Mouse (Mus musculus): ENCODE measurements at regions not wholly inside any gene's neighbourhood (a gene's known extent, or its start where the extent isn't known, plus 50 kb on each side); places are given as distances from the start of the nearest gene placed in this dataset.
A peak's percentile ranks its signal among the peaks of the same experiment; 100 is the strongest.

DNA sequence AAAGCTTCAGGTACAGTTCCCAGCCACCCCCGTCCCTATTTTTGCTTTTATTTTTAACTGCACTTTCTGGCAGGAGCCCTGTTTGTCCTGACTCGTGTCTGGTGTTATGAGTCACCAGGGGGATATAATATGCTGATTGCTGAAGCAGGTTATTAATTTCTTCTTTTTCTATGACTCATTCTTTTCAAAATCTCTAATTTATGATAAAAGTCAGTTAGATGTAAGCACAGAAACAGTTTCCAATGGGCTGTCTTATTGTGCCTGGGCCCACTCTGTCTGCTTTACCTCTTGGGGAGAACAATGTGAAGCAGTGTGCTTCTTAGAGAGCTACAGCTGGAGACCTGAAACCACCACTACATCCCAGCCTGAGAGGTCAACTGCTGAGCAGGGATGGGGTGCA is 153.5 kb upstream of the Trib2 start:
- no peak for DNase-seq (ENCODE audit: low spot score in 2 of 2)

DNA sequence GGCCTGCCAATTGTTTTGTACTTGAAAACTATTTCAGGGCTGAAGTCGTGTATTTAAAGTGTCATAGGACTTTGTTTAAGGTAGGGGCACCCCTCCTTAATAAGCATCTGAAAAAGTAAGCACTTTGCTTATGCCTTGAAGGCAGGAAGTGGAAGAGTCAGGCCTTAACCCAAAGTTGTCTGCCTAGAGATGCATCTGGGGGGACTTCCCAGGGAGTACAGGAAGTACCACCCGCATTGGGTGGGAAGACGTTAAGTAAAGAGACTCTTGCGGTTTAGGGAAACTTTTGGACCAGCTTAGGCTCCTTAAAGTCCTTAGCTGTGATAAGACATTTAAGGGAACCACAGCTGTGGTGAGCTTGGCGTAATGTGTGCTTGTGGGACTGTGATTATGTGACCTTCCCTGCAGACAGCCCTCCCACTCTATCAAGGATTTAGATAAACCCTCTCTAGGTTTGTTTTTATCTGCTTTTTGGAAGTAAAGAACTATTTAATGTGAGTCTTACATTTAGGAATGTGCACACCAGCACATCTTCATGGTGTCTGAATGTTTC is 150.9 kb upstream of the Trib2 start:
- no peak for DNase-seq (ENCODE audit: low spot score in 2 of 2)

DNA sequence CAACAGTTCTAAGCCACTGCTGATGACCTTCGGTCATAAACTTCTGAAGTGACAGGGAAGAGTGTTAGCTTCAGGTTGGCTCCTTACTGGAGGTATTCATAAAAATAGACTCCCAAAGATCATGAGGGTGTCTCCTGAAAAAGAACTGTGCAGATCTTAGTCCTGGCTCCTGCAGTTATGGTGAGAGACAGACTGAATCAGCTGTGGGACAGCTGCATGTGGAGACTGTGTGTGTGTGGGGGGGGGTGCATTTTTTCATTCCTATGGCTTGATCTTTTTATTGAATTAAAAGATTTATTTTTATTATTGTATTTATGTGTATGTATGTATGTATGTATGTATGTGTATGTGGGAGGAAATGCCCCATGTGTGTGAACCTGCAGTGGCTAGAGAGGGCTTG is 149.9 kb upstream of the Trib2 start:
- DNase-seq (ENCODE audit: low spot score in 2 of 2) = no peak

- no peak for DNase-seq (ENCODE audit: low spot score in 2 of 2)
Observed at GRCm38 (mm10) chr12:15965921-15966320, 149.2 kb upstream of the Trib2 start.

GRCm38 (mm10) chr12:15964073-15964472 is 147.4 kb upstream of the Trib2 start:
- no peak for DNase-seq (ENCODE audit: low spot score in 2 of 2)

- no peak for DNase-seq (ENCODE audit: low spot score in 2 of 2)
Observed at GRCm38 (mm10) chr12:15961834-15962233, 145.1 kb upstream of the Trib2 start.

DNA sequence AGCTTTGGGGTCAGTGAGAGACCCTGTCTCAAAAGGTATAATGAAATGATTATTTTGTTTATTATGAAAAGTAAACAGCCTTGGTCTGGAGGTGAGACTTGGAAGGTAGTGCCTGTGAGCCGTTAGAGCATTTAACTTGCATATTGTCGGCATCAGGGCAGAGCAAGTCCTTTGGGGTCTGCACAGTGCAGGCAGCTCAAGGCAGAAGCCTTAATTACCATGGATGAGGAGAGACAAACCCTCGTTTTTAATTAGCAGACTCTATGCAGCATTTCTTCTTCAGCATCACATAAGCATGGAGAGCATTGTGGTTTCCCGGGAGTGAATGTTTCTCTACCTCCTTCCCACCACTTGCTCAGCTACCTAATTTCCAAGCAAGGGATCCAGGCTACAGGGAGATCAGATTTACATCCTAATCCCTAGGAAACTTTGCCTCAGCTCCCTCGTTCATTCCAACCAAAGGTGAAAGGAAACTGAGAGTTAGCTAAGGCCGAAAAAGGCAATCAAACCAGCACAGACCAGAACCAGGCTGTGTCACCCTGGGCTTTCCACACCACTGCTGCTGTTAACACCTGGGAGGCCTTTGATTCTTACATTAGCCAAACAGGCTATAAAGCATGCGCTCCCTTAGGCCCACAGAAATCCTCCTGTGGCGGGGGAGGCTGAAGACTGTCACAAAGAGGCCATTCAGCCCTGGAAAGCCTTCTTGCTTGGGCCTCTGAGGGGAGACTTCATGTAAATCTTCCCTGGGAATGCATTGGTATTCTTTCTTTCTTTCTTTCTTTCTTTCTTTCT is 120.9 kb upstream of the Trib2 start:
- DNase-seq (ENCODE audit: low spot score in 2 of 2) = no peak

DNA sequence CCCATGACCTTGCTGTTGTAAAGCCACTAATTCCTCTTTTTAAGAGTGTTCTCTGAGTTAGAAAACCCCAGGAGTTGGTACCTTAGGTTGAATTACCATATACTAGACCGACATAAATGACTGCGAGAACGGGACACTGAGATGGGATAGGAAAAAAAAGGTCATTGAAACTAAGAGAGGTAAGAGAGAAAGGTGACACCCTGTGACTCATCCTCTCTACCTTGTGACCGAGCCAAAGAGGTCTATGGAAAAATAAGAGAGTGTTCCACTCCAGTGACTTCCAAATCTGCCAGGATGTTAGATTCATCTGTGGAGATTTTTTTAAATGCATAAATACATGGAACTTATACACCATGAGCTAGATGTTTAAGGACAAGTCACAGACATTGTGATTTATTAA is 115.3 kb upstream of the Trib2 start:
- DNase-seq (ENCODE audit: low spot score in 2 of 2) = no peak

DNA sequence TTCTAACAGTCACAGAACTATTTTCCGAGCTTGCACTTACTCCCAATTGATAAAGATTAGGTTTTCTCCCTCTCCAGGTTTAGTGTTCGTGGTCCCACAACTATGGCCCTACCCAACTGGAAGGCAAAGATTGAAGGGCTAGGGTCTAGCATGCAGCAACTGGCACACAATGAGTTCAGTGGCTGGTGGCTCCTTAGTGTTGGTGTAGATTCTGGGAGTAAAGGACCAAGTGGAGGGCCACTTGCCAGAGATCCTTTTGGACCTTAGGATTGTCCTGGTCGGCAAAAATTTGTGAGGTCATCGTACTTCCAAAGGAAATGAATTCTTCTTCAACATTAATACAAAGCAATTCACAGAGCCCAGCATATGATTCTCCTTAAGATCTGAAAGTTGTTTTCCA is 114.8 kb upstream of the Trib2 start:
- DNase-seq (ENCODE audit: low spot score in 2 of 2) = no peak

DNA sequence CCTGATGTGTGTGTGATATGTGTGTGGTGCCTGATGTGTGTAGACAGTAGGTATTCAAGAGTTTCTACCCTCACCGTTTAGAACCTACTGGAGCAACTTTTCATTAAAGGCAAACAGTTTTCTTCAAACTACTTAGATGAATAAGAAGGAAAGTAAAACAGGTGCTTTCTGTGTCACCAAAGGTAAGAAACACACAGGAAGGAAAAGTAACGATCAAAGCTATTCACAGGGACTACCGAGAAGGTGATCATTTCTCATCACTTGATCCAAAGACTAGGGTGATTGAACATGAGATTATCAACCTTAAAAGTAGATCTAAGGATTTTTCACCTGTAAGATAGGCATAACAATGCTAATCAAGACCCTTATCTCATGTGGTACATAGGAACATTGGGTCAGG is 113.4 kb upstream of the Trib2 start:
- DNase-seq (ENCODE audit: low spot score in 2 of 2) = no peak

DNA sequence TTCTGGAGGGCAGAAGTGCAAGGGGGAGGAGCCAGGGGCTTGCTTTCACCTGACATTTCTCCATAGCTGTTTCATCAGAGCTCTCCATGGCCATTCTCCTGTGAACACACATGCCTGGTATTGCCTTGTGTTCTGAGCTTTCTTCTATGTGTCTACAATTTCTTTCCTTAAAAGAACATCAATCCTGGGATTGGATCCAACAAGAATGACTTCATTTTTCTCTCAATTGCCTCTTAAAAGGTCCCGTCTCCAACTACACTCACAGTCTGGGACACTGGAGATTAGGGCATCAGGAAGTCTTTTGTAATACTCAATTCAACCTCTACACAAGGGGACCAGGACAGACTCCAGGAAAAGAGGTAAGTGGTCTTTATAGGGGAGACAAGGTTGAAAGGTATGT is 112.8 kb upstream of the Trib2 start:
- DNase-seq (ENCODE audit: low spot score in 2 of 2) = no peak

DNA sequence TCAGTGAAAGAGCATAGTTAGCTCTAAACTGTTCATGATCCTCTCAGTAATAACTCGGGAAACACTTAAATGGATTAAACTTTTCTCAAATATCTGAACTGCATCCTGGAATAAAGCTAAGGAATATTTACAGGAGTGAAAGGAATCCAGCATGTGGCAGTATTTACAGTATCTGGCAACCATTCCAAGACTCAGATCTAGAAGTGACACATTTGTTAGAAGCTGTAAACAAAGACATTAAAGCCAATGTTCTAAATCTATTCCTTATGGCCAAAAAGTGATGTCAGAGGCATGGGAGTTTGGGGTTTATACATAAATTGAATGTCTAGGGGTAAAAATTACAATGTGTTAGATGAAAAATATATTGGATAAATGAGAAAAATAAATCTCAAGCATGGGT is 101.6 kb upstream of the Trib2 start:
- no peak for DNase-seq (ENCODE audit: low spot score in 2 of 2)

DNA sequence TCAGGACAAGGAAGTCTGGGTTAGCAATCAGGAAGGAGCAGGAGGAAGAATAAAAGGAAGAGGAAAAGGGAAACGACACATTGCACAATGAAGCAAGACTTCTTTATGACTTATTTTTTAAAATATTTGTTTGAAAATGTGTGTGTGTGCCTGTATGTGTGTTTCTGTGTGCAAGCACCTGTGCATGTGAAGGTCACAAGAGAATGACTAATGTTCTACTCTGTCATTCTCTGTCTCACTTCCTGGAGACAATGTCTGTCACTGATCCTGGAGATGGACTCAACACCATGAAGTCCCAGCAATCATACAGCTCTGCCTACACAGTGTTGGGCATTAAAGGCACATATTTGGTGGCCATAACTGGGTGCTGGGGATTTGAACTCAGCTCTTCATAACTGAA is 96.2 kb upstream of the Trib2 start:
- DNase-seq (ENCODE audit: low spot score in 2 of 2) = no peak

DNA sequence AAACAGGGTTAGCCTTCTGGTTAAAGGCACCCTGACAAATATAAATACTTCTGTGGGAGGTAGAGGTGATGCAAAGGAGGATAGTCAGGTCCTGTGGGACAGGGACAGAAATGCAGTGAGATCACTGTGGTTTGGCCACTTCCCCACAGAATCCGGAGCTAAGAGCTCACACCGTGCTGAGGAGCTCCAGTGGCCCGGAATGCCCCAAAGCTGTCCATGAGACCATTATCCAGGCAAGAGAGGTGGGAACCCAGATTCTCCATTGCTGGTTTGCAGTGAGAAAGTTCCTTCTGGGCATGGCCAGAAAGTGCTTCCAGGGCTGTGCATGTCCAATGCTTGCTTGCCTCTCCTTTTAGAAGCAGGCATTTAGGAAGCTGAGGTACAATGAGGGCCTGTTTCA is 95.8 kb upstream of the Trib2 start:
- no peak for DNase-seq (ENCODE audit: low spot score in 2 of 2)

- no peak for DNase-seq (ENCODE audit: low spot score in 2 of 2)
Observed at GRCm38 (mm10) chr12:15911254-15911991, 94.7 kb upstream of the Trib2 start.

- no peak for DNase-seq (ENCODE audit: low spot score in 2 of 2)
Observed at GRCm38 (mm10) chr12:15897539-15897938, 80.8 kb upstream of the Trib2 start.

DNA sequence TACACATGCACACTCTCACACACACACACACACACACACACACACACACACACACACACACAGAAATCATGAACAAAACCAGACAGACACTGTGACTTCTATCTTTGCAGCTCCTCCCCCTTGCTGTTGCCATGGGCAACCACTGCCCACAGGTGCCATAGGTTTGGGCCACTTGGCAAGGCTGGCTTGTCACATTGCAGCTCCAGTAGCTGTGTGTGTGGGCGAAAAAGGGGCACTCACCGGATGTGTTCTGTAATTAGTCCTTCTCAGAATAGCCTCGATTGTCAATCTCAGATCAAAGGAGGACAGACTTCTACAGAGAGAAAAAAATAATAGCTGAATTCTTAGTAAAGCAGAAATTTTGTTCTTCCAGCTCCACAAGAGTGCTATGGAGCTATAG is 79.8 kb upstream of the Trib2 start:
- peak; percentile 18 to 20 for DNase-seq (ENCODE audit: low spot score in 2 of 2)

DNA sequence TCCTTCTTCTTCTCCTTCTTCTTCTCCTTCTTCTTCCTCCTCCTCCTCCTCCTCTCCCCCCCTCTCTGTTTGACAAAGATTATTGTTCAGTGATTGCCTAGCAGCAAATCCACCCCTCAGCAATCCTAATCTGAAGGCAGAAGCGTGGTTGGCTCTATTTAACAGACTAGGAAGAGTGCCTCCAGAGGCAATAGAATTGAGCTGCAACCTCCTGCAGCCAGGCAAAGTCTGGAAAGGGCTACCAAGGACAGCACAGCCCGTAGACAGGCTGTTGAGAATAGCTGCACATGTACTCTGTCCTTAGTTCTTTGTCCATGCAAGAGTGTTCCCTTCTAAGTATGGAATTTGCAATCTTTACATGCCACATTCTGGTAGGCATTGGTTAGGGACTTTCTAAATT is 78.5 kb upstream of the Trib2 start:
- DNase-seq (ENCODE audit: low spot score in 2 of 2) = no peak

GRCm38 (mm10) chr12:15890591-15890990 is 73.9 kb upstream of the Trib2 start:
- DNase-seq (ENCODE audit: low spot score in 2 of 2) = no peak

DNA sequence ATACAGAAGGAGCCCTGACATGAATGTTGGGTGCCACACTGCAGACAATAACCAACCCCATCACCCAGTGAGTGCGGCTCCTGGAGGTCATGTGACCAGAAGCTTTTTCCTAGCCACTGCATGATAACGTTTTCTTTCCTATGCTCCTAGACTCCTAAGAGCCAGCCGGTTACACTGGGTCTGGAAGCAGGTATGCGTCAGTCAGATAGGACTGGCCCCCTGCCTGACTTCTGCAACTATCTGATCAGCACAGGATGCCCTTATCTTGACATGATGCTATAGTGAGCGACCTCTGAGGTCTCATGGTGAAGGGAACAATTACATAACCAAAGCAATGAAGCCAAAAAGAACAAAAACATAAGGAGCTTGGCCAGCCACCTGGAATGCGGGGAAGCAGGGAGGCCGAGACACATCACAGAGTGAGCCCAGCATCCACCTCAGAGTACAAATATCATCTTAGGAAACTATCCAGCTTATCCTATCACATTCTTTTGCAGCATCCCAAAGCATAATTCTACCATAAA is 63.2 kb upstream of the Trib2 start:
- DNase-seq (ENCODE audit: low spot score in 2 of 2) = no peak
